Mouse (Mus musculus): Measurements from ENCODE around the gene Atrnl1. TPM values are rescaled to one million over a fixed set of nuclear protein-coding genes. Genes with fewer than 3 reads are reported as not detected.
"Not testable (repeated sequence)": the region's sequence is repeated elsewhere in the genome, so short reads cannot be mapped to it uniquely, and the experiment has no call there.

Atrnl1 gene
- total RNA-seq, 2 experiments from 2014 or later: 38.3 to 44.4 TPM

- no peak for DNase-seq (ENCODE audit: low spot score in 2 of 2)
Measured at GRCm38 (mm10) chr19:57961321-57961720, 350.5 kb downstream of the Atrnl1 start.

- DNase-seq (ENCODE audit: low spot score in 2 of 2): no peak
Measured at GRCm38 (mm10) chr19:57961738-57962640, 351.2 kb downstream of the Atrnl1 start.

- no peak for DNase-seq (ENCODE audit: low spot score in 2 of 2)
Measured at GRCm38 (mm10) chr19:57963874-57964273, 353.0 kb downstream of the Atrnl1 start.

GRCm38 (mm10) chr19:57969766-57970165, 358.9 kb downstream of the Atrnl1 start:
- no peak for DNase-seq (ENCODE audit: low spot score in 2 of 2)

GRCm38 (mm10) chr19:57970342-57970895, 359.6 kb downstream of the Atrnl1 start:
- DNase-seq (ENCODE audit: low spot score in 2 of 2): no peak

- DNase-seq (ENCODE audit: low spot score in 2 of 2): no peak
Measured at GRCm38 (mm10) chr19:57975201-57975600, 364.4 kb downstream of the Atrnl1 start.

GRCm38 (mm10) chr19:57985918-57986900, 375.4 kb downstream of the Atrnl1 start:
- no peak for DNase-seq (ENCODE audit: low spot score in 2 of 2)

GRCm38 (mm10) chr19:57987696-57988393, 377.0 kb downstream of the Atrnl1 start:
- no peak for DNase-seq (ENCODE audit: low spot score in 2 of 2)

- DNase-seq (ENCODE audit: low spot score in 2 of 2): no peak
Measured at GRCm38 (mm10) chr19:57988559-57989093, 377.8 kb downstream of the Atrnl1 start.

- no peak for DNase-seq (ENCODE audit: low spot score in 2 of 2)
Measured at GRCm38 (mm10) chr19:57991099-57991760, 380.4 kb downstream of the Atrnl1 start.

GRCm38 (mm10) chr19:57994174-57994833, 383.5 kb downstream of the Atrnl1 start:
- DNase-seq (ENCODE audit: low spot score in 2 of 2): not testable (repeated sequence)

- no peak for DNase-seq (ENCODE audit: low spot score in 2 of 2)
Measured at GRCm38 (mm10) chr19:57995015-57995414, 384.2 kb downstream of the Atrnl1 start.

GRCm38 (mm10) chr19:57997961-57998360, 387.1 kb downstream of the Atrnl1 start:
- no peak for DNase-seq (ENCODE audit: low spot score in 2 of 2)

- DNase-seq (ENCODE audit: low spot score in 2 of 2): no peak
Measured at GRCm38 (mm10) chr19:58011636-58012035, 400.8 kb downstream of the Atrnl1 start.

- DNase-seq (ENCODE audit: low spot score in 2 of 2): no peak
Measured at GRCm38 (mm10) chr19:58015741-58016140, 404.9 kb downstream of the Atrnl1 start.

- DNase-seq (ENCODE audit: low spot score in 2 of 2): no peak
Measured at GRCm38 (mm10) chr19:58016561-58017453, 406.0 kb downstream of the Atrnl1 start.

GRCm38 (mm10) chr19:58017468-58017867, 406.6 kb downstream of the Atrnl1 start:
- no peak for DNase-seq (ENCODE audit: low spot score in 2 of 2)

GRCm38 (mm10) chr19:58018698-58019097, 407.9 kb downstream of the Atrnl1 start:
- DNase-seq (ENCODE audit: low spot score in 2 of 2): no peak
